Mouse (Mus musculus) mature B cell (primary cell): ENCODE data around the gene B3gnt3.

ENCODE experiments used
- in situ Hi-C: fragments of 300-500 bp; cut with MboI; formaldehyde crosslinking; loops from 2 replicates; pipeline ENCODE4 v1.14.3; 2019

B3gnt3 gene

DNA sequence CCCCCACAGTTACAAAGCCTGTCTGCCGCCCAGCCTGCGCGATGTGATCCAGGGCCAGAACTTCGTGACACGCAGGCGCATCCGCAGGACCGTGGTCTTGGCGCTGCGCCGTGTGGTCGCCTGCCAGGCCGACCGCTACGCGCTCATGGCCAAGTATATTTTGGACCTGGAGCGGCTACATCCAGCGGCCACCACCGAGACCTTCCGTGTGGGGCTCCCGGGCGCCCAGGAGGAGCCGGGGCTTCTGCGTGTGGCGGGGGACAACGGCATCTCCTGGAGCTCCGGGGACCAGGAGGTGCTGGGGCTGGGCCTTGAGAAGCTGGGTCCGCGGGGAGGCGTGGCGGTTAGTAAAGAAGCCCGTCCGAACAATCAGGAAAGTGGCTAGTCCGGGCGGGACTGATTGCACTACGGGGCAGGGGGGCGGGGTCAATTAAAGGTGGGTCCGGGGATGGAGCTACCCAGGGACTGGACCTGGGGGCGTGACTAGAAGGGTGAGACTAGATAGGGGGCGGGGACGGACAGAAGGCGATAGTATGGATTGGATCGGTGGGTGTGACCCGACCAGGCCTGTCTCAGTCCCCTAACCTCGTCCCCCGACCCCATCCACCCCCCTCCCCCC is 21.9 kb downstream of the B3gnt3 start:
- in situ Hi-C loops = no loop called here

GRCm38 (mm10) chr8:71679116-71679515 is 22.5 kb downstream of the B3gnt3 start:
- in situ Hi-C loops = no loop called here

GRCm38 (mm10) chr8:71678216-71678615 is 23.4 kb downstream of the B3gnt3 start:
- in situ Hi-C loops = no loop called here

DNA sequence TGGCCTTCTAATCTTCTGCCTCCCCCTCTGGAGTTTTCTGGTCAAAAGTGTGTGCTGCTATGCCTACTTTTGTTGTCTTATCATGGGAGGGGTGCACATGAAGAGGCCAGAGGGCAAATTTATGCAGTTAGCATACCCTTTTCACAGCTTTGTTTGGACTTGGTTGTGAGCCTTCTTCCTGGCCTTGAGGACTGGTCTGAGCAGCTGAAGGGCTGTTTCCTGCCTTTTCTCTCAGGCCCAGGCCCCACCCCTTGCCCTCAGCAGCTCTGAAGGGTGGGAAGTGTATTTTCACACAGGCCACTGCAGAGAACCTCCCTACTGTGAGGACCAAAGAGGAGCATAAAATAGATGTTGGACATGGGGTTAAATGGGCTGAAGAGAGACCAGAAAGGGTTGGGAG is 24.0 kb downstream of the B3gnt3 start:
- in situ Hi-C loops = no loop called here

- in situ Hi-C loops = no loop called here
Measured at GRCm38 (mm10) chr8:71676803-71677202, 24.8 kb downstream of the B3gnt3 start.

DNA sequence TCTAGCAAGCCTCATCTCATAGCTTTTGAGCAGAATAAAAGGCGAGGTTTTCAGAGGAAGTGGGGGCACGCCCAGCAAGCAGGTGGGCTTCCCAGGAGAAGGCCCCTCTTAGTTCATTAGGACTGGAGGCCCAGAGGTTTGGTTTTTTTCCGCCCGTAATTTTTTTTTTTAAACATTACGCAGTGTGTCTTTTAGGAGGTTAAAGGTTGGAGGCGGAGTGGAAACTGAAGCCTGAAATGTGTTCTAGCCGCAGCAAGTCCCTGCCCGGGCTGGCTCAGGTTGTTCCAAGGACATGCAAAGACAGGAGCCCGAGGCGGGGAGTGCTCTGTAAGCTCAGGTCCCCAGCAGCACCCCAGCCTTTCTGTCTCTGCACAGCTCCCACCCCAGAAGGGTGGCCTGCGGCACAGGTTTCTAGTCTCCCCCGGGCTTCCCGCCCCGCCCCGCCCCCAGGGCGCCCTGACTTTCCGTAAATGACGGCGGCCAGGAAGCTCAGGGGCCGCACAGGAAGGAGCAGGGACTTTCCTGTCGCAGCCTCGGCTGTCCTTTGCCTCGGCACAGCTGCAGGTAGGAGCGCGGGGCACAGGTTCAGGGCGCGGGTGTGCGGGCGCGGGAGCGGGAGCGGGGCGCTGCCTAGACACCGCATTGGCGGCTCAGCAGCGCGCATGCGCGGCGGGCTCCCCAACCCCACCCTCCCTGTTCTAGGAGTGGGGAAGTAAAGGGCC is 25.4 kb downstream of the B3gnt3 start, which contains the start of gene Jak3:
TSS of gene Jak3 (plus strand) at position 277 of the 722 bp plus-strand sequence.
- in situ Hi-C loops = no loop called here

- in situ Hi-C loops = no loop called here
Measured at GRCm38 (mm10) chr8:71675456-71676019, 26.1 kb downstream of the B3gnt3 start.

GRCm38 (mm10) chr8:71674071-71674470 is 27.5 kb downstream of the B3gnt3 start:
- in situ Hi-C loops = no loop called here

- in situ Hi-C loops = no loop called here
Measured at GRCm38 (mm10) chr8:71672168-71672735, 29.3 kb downstream of the B3gnt3 start.

- in situ Hi-C loops = no loop called here
Measured at GRCm38 (mm10) chr8:71671549-71671965, 30.0 kb downstream of the B3gnt3 start, which contains the start of gene Unc13a. TSS of gene Unc13a (minus strand) at chr8:71671757.

GRCm38 (mm10) chr8:71670621-71671548 is 30.7 kb downstream of the B3gnt3 start:
- in situ Hi-C loops = no loop called here

GRCm38 (mm10) chr8:71670198-71670597 is 31.4 kb downstream of the B3gnt3 start:
- in situ Hi-C loops = no loop called here

- in situ Hi-C loops = no loop called here
Measured at GRCm38 (mm10) chr8:71668220-71668975, 33.2 kb downstream of the B3gnt3 start.

GRCm38 (mm10) chr8:71667256-71667655 is 34.3 kb downstream of the B3gnt3 start:
- in situ Hi-C loops = no loop called here

DNA sequence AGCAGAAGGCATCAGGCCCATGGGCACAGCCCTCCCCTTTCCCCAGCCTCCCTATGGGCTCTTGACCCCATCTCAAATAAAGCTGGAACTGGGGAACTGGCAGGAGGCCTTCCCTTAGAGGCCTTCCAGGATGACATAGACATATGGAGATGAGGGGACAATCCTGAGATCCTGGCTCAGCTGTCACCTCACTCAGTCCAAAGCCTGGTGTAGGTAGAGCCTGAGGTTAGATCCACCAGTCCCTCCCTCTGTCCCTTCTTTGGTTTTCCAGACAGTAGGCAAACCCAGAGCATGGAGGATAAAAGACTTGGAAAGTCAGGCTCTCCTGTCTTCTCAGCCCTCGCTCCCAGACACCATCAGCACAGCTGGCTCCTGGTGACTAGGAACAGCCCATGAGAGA is 34.7 kb downstream of the B3gnt3 start:
- in situ Hi-C loops = no loop called here

GRCm38 (mm10) chr8:71665331-71666130 is 36.1 kb downstream of the B3gnt3 start:
- in situ Hi-C loops = no loop called here

DNA sequence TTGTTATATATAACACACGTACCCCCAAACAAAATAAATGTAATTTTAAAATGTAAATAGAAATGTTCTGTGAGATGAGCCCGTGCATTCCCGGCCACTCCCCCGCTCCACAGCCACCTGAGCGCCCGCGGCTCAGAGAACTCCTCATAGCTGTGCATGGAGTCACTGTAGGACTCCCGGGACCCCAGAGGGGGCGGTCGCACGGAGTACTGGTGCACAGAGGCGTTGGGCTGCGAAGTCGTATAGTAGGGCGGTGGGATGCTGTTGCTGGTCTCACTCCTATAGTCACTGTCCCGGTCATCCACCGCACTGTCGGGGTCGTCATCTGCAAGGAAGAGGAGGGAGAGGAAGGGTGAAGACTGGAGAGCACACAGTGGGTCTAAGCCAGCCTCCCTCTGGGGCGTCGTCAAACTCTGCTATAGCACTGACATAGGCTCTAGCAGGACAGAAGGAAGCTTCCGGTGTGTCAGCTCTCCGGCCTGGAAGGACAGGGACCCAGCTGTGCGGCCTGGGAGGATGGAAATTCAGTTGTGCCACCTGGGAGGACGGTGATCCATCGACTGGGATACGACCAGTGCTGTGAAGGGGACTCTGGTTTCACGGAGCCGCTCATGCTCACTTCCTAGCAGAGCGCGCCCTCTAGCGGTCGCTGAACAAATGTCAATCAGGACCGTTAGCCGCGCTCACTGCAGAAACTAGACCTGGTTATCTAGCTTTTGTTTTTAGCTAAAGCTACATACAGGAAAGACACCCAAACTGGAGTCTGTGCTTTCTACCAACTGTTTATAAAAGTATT is 41.1 kb downstream of the B3gnt3 start:
- in situ Hi-C loops = no loop called here

DNA sequence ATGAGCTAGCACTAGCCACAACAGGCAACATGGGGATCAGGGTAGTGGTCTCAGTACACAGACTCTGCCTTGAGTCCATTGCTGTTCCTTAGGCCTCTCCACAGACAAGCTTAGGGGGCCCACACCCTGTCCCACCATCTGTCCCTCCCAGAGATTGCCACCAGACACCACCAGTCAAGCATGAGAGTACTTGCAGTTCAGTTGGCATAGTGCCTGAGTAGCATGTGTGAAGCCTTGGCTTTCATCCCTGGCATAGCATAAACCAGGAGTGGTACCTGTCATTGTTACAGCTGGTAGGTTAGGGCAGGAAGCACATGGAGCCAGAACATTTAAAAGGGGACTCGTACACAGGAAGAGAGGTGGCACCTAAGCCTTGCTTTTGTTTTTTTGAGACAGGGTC is 41.8 kb downstream of the B3gnt3 start:
- in situ Hi-C loops = no loop called here

- in situ Hi-C loops = no loop called here
Measured at GRCm38 (mm10) chr8:71658515-71659049, 43.0 kb downstream of the B3gnt3 start.
